Mouse (Mus musculus): ENCODE measurements around the gene Tecpr2.

GRCm38 (mm10) chr12:110891887-110892286 is 2.8 kb downstream of the Tecpr2 start:
- TF ChIP-seq POLR2A (IDR thresholded peaks at IDR 0.05; ENCODE audit: control insufficient read depth in 1 of 2, insufficient read depth in 1 of 2, low read depth in 1 of 2, low read length in 2 of 2, poor library complexity in 1 of 2): no peak
- no peak for TF ChIP-seq CTCF (IDR thresholded peaks at IDR 0.05 in 2 of 3, conservative IDR thresholded peaks at IDR 0.05 in 1 of 3; ENCODE audit: control insufficient read depth in 1 of 3, insufficient read depth in 1 of 3, low read depth in 2 of 3, low read length in 3 of 3, poor library complexity in 1 of 3, severe bottlenecking in 1 of 3)
- no peak for TF ChIP-seq RAD21 (IDR thresholded peaks at IDR 0.05; ENCODE audit: low read depth, low read length)
- no peak for TF ChIP-seq E2F4 (IDR thresholded peaks at IDR 0.05; ENCODE audit: borderline replicate concordance, low read depth, low read length)
- no peak for TF ChIP-seq SMC3 (IDR thresholded peaks at IDR 0.05; ENCODE audit: low read depth, low read length)
- TF ChIP-seq EP300 (IDR thresholded peaks at IDR 0.05; ENCODE audit: low read depth in 1 of 2, low read length in 2 of 2): no peak
- no peak for TF ChIP-seq ZKSCAN1 (IDR thresholded peaks at IDR 0.05; ENCODE audit: low read depth, low read length)
- TF ChIP-seq CHD2 (IDR thresholded peaks at IDR 0.05; ENCODE audit: low read length): no peak
- TF ChIP-seq ZC3H11A (IDR thresholded peaks at IDR 0.05; ENCODE audit: low read depth, low read length): no peak
- no peak for TF ChIP-seq ZMIZ1 (IDR thresholded peaks at IDR 0.05; ENCODE audit: low read depth, low read length)

All from MEL (cell line).